Mouse (Mus musculus) brain, embryonic 18.5 days (tissue): ENCODE measurements around the gene Neurod2.

Experiments used
- DNase-seq: peaks from one replicate; pipeline ENCODE4 v3.0.0-alpha.2; 2012; ENCODE audit warnings: low read depth, low spot score

Gene Neurod2

GRCm38 (mm10) chr11:98318421-98319116 is 10.9 kb downstream of the Neurod2 start:
- no peak for DNase-seq

- no peak for DNase-seq
These were observed 12.0 kb downstream of the Neurod2 start for GRCm38 (mm10) chr11:98317479-98317878.

- no peak for DNase-seq
These were observed 15.6 kb downstream of the Neurod2 start for GRCm38 (mm10) chr11:98313790-98314323.

- DNase-seq: no peak
These were observed 30.8 kb downstream of the Neurod2 start for GRCm38 (mm10) chr11:98298484-98299205.

GRCm38 (mm10) chr11:98297778-98298177 is 31.7 kb downstream of the Neurod2 start:
- DNase-seq: no peak

- DNase-seq: no peak
These were observed 32.5 kb downstream of the Neurod2 start for GRCm38 (mm10) chr11:98296916-98297315.

- DNase-seq: no peak
These were observed 33.2 kb downstream of the Neurod2 start for GRCm38 (mm10) chr11:98296277-98296676.

GRCm38 (mm10) chr11:98295013-98295585 is 34.3 kb downstream of the Neurod2 start:
- no peak for DNase-seq

GRCm38 (mm10) chr11:98294188-98295012 is 35.0 kb downstream of the Neurod2 start:
- no peak for DNase-seq

- DNase-seq: no peak
These were observed 36.4 kb downstream of the Neurod2 start for GRCm38 (mm10) chr11:98293070-98293469.

GRCm38 (mm10) chr11:98290906-98291305 is 38.5 kb downstream of the Neurod2 start:
- no peak for DNase-seq

GRCm38 (mm10) chr11:98289873-98290272 is 39.6 kb downstream of the Neurod2 start:
- DNase-seq: no peak

- no peak for DNase-seq
These were observed 41.5 kb downstream of the Neurod2 start for GRCm38 (mm10) chr11:98287961-98288360.

GRCm38 (mm10) chr11:98287531-98287930 is 41.9 kb downstream of the Neurod2 start:
- no peak for DNase-seq

- no peak for DNase-seq
These were observed 44.1 kb downstream of the Neurod2 start for GRCm38 (mm10) chr11:98285368-98285767.

- no peak for DNase-seq
These were observed 45.2 kb downstream of the Neurod2 start for GRCm38 (mm10) chr11:98284230-98284629.

- DNase-seq: no peak
These were observed 45.7 kb downstream of the Neurod2 start for GRCm38 (mm10) chr11:98283740-98284139.
